Mouse (Mus musculus) liver, adult 10 weeks (tissue): Measurements from ENCODE around the gene Clec4a4. TPM values are rescaled to one million over a fixed set of nuclear protein-coding genes. Genes with fewer than 3 reads are reported as not detected.

Experiments used
- polyA plus RNA-seq: library from polyadenylated mRNA; stranded (reverse); fragments of 350-450 nt; fragmentation: Illumina TruSeq; extraction: RNeasy Lipid Tissue Mini Kit (QIAGEN cat#74804); gene quantifications from one replicate; pipeline ENCODE4 v1.2.3, GENCODE M21; 2014; ENCODE audit warnings: low read depth, low replicate concordance

The Clec4a4 gene
- not detected for polyA plus RNA-seq

DNA sequence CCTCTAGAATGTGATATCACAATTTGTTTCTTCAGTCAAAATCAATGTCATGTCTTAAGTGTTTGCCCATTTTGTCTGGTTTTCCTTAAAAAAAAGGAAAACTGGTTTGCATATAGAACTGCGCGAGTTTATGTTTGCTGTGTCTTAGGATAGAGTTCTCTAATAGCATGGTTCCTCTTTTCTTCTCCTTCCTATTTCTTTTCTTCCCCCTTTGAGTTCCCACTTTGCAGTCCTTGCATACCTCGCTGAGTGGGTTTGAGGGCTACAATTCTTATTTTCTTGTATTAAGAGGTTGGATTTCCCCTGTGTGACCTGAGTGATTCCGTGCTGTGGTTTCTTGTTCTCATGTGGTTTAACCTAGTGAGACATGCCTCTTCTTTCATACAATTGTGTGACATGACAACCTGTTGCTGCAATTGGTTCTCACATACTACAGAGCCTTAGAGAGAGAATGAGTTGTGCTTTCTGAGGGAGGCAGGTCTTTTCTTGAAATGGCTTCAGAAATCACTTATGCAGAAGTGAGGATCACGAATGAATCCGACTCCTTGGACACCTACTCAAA is at the start of gene Clec4a4:
Gene Clec4a4, plus strand, starts transcription at position 492 of the 562 bp plus-strand sequence.

DNA sequence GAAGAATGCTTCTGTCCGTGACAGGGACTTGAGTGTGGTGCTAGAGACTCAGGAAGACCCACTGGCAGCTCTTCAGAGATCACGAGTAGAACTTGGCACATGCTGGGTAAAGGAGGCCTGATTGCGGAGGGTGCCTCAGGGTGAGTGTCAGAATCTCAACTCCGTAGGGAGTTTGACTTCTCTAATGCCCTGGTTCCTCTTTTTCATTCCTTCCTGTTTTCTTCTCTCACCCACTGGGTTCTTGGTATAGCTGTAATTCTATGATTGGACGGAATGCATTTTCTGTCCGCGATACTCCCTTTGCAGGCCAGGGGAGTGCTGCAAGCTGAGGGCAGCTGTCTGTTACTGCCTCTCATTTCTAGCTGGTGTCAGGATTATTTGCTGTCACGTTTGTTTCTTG is 37.8 kb upstream of the Clec4a4 start, which contains the start of gene Clec4a3:
Gene Clec4a3, plus strand, starts transcription at position 115 of the 400 bp plus-strand sequence.

DNA sequence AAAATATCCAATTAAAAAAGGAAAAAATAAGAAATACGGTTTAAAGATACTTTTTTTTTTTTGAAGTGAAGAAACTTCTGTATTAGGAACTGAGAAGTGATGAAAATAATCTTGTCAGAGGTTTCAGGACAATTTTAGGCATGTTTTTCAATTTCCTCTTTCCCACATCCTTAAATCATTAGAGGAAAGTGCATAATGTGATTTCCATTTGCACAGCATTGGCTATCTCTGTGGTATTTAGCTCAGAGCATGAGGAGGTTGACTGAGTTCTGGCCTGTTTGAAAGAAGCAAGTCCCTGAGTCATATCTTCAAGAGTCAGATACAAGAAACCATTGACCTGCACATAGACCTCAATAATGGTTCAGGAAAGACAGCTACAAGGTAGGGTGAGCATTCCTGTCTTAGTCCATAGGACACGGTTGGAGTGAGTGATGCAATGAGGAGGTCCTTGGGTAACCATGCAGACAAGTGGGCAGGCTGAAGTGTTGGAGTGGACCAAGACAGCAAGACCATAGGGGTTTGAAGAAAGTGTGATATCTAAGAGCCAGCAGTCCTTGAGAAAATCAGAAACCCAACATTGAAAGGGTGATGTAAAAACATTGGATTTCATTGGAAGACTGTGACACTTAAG is 59.7 kb downstream of the Clec4a4 start, which contains the start of gene Clec4b1:
Gene Clec4b1, plus strand, starts transcription at position 221 of the 631 bp plus-strand sequence.

Other genes starting within 250 kb of the Clec4a4 start
- gene Slc2a3, start 188.7 kb upstream of the Clec4a4 start, polyA plus RNA-seq = not detected
- 4.6 TPM for gene Foxj2, start 170.5 kb upstream of the Clec4a4 start, polyA plus RNA-seq
- gene C3ar1, start 134.2 kb upstream of the Clec4a4 start, polyA plus RNA-seq = 2.7 TPM
- 36.0 TPM for gene Necap1, start 115.9 kb upstream of the Clec4a4 start, polyA plus RNA-seq
- gene Clec4a1, start 68.5 kb upstream of the Clec4a4 start, polyA plus RNA-seq = 4.0 TPM
- 11.0 TPM for gene Clec4a3, start 37.9 kb upstream of the Clec4a4 start, polyA plus RNA-seq
- gene Clec4b1, start 59.6 kb downstream of the Clec4a4 start, polyA plus RNA-seq = 0.69 TPM
- 5.1 TPM for gene Clec4a2, start 116.1 kb downstream of the Clec4a4 start, polyA plus RNA-seq
- gene Clec4b2, start 182.5 kb downstream of the Clec4a4 start, polyA plus RNA-seq = not detected
- gene Clec4n, start 239.5 kb downstream of the Clec4a4 start, polyA plus RNA-seq = 5.1 TPM